In the genomic region with DNA sequence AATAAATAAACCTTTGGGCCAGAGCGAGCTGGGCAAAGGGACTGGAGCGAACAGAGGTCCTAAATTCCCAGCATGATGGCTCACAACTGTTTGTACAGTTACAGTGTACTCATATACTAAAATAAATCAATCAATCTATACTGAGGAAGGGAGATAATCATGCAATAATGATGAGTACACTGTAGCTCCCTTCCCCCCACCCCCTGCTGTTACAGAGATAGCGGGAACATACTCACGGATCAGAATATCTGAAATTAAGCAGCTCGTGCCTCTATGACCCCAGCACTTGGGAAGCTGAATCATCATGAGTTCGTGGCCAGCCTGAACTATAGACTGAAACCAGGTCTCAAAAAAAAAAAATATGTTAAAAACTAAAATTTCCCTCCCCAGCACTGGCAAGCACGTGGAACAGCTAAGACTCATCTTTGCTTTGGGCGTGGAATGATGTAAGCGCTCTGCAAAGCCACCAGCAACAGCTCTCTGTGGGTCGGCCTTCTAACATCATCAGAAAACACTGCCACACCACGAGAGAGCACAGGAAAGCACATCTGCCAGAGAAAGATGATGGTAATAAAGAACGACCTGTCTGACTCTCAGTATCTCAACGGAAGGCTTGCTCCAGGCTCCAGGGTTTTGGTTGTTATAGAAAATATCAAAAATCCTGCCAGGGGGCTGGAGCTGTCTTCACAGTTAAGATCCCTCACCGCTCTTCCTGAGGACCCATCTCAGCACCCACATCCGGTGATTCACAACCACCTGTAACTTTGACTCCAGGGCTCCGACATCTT, we compare ENCODE assay signal across 14 mouse cellular contexts. TPM values are rescaled to one million over a fixed set of nuclear protein-coding genes. Genes with fewer than 3 reads are reported as not detected.
DNase-seq lines count a peak whose midpoint lies in the region; ATAC-seq and TF ChIP-seq lines count a peak whose summit lies in the region.
"Had no signal": no experiment of that assay in that cellular context is flagged by ENCODE, and none has a peak within 500 bp of the region (broad histone marks: within the 10 kb centered on the region; RNA-seq: fewer than 3 reads in every experiment).

No protein-coding gene starts in this region.

- H3K27ac ChIP-seq in thymus, adult 2 months (ENCODE audit: control insufficient read depth, insufficient read depth, low read length), result peak overlapping the region; percentile 94
- H3K27ac ChIP-seq in hindbrain, embryonic 11.5 days (ENCODE audit: low read depth, low read length), result no peak overlapping the region
- H3K27ac ChIP-seq: hindbrain, embryonic 15.5 days; limb, embryonic 13.5 days; midbrain, embryonic 10.5 days had no signal

- 32% methylated on average over 16 of the region's 16 CpGs for WGBS in thymus, adult 2 months
- 87% methylated on average over 16 of the region's 16 CpGs for WGBS in hindbrain, embryonic 11.5 days

- no peak overlapping the region for H3K9ac ChIP-seq in hindbrain, embryonic 11.5 days (ENCODE audit: low read depth, low read length)
- H3K9ac ChIP-seq: hindbrain, embryonic 15.5 days; limb, embryonic 13.5 days had no signal

- peaks cover 33% of the 10 kb centered on the region for H3K4me1 ChIP-seq in thymus, adult 2 months (replicated peaks; ENCODE audit: control insufficient read depth, insufficient read depth, low read length)
- H3K4me1 ChIP-seq in hindbrain, embryonic 11.5 days (replicated peaks; ENCODE audit: control insufficient read depth, insufficient read depth, low read length), result no peaks in the 10 kb centered on the region
- H3K4me1 ChIP-seq: limb, embryonic 13.5 days had no signal

- no peak for TF ChIP-seq CTCF in thymus, adult 2 months (IDR thresholded peaks at IDR 0.05; ENCODE audit: borderline replicate concordance, control insufficient read depth, extremely low read depth, insufficient read depth, low read length, poor library complexity)

- peak; percentile 49 for ATAC-seq in inflammation-experienced regulatory T-cells, adult 6 months
- ATAC-seq in megakaryocyte-erythroid progenitor cell, adult 5-6 weeks (replicated peaks; ENCODE audit: low FRiP score, low TSS enrichment, poor library complexity, severe bottlenecking), result peak; percentile 67
- ATAC-seq in hindbrain, embryonic 11.5 days (ENCODE audit: low FRiP score), result no peak

- 0 out of 2 replicates have a peak overlapping the region, but pooled peaks have one; percentile 1 for H3K4me3 ChIP-seq in thymus, adult 2 months (ENCODE audit: control insufficient read depth, insufficient read depth, low read length)
- H3K4me3 ChIP-seq in hindbrain, embryonic 11.5 days (ENCODE audit: low read depth, low read length), result no peak overlapping the region
- H3K4me3 ChIP-seq: hindbrain, embryonic 15.5 days; limb, embryonic 13.5 days; midbrain, embryonic 10.5 days had no signal

- H3K36me3 ChIP-seq in thymus, adult 2 months (ENCODE audit: control insufficient read depth, insufficient read depth, low read length), result no peaks in the 10 kb centered on the region
- no peaks in the 10 kb centered on the region for H3K36me3 ChIP-seq in hindbrain, embryonic 11.5 days (ENCODE audit: control insufficient read depth, insufficient read depth, low read length)
- H3K36me3 ChIP-seq: hindbrain, embryonic 15.5 days; limb, embryonic 13.5 days; midbrain, embryonic 10.5 days had no signal

- H3K4me2 ChIP-seq in hindbrain, embryonic 11.5 days (replicated peaks; ENCODE audit: low read depth, low read length), result no peak overlapping the region
- H3K4me2 ChIP-seq: hindbrain, embryonic 15.5 days; limb, embryonic 13.5 days had no signal

- no peaks in the 10 kb centered on the region for H3K9me3 ChIP-seq in hindbrain, embryonic 11.5 days (ENCODE audit: control insufficient read depth, low read length)
- H3K9me3 ChIP-seq: hindbrain, embryonic 15.5 days; limb, embryonic 13.5 days; midbrain, embryonic 10.5 days had no signal

- no peaks in the 10 kb centered on the region for H3K27me3 ChIP-seq in thymus, adult 2 months (ENCODE audit: control insufficient read depth, insufficient read depth, low read length)
- H3K27me3 ChIP-seq in hindbrain, embryonic 11.5 days (ENCODE audit: control insufficient read depth, insufficient read depth, low read length), result no peaks in the 10 kb centered on the region
- H3K27me3 ChIP-seq: hindbrain, embryonic 15.5 days; limb, embryonic 13.5 days had no signal

- no peak for TF ChIP-seq POLR2A in thymus, adult 2 months (IDR thresholded peaks at IDR 0.05; ENCODE audit: control insufficient read depth, extremely low read depth, insufficient read depth, low read length, poor library complexity)

- DNase-seq in thymus, adult 2 months, result no peak
- no peak for DNase-seq in thymus, adult 18-20 months
- no peak for DNase-seq in hindbrain, embryonic 11.5 days (ENCODE audit: low spot score)
- no peak for DNase-seq in right cerebral cortex, adult 2 months (ENCODE audit: low spot score in 2 of 2)
- no peak for DNase-seq in heart, adult 8-10 months (ENCODE audit: low spot score)
- DNase-seq in urinary bladder, adult 2 months (ENCODE audit: low spot score), result no peak
- DNase-seq: kidney, adult 8-10 months; kidney, postnatal 4 days; lung, postnatal 10 days had no signal

RNA-seq across cellular contexts. Expression of gene Sema4d, which starts 6.4 kb away (rescaled TPM):
- 156 and 182 TPM in 2 replicates for polyA plus RNA-seq in thymus, adult 2 months (2012; rRNA removed)
- 100 to 1,000 TPM; 111 to 154 (median 126) TPM for polyA plus RNA-seq in inflammation-experienced regulatory T-cells, adult 6 months (2017; shearing (Covaris generic))
- 38.5 and 38.8 TPM in 2 replicates for total RNA-seq in megakaryocyte-erythroid progenitor cell, adult 5-6 weeks (2014; fragmentation: Nextera tagmentation)
- total RNA-seq in megakaryocyte-erythroid progenitor cell, adult 5-6 weeks (2017), result 16.0 and 18.0 TPM in 2 replicates
- polyA plus RNA-seq in hindbrain, embryonic 11.5 days (2014; fragmentation: Nextera tagmentation; extraction: Ambion mirVana), result 3.9 and 5.2 TPM in 2 replicates
- 10 to 100 TPM; 56.5 to 72.3 (median 68.6) TPM for total RNA-seq in heart, adult 8-10 months (2022)
- 6.1 and 8.1 TPM in 2 replicates for polyA plus RNA-seq in urinary bladder, adult 2 months (2012; rRNA removed)

RNA-seq across cellular contexts. Expression of gene Gadd45g, which starts 46.5 kb away (rescaled TPM):
- 15.0 and 16.2 TPM in 2 replicates for polyA plus RNA-seq in thymus, adult 2 months (2012; rRNA removed)
- polyA plus RNA-seq in inflammation-experienced regulatory T-cells, adult 6 months (2017; shearing (Covaris generic)), result 10 to 100 TPM; 12.4 to 28.7 (median 19.4) TPM
- total RNA-seq in megakaryocyte-erythroid progenitor cell, adult 5-6 weeks (2014; fragmentation: Nextera tagmentation), result 3.4 and 6.4 TPM in 2 replicates
- total RNA-seq in megakaryocyte-erythroid progenitor cell, adult 5-6 weeks (2017), result 11.5 and 12.9 TPM in 2 replicates
- polyA plus RNA-seq in hindbrain, embryonic 11.5 days (2014; fragmentation: Nextera tagmentation; extraction: Ambion mirVana), result 174 and 179 TPM in 2 replicates
- total RNA-seq in heart, adult 8-10 months (2022), result 10 to 100 TPM in 2 of 4 experiments, 1 to 10 TPM in 2; 8.6 to 18.9 (median 10.7) TPM
- polyA plus RNA-seq in urinary bladder, adult 2 months (2012; rRNA removed), result 68.6 and 122 TPM in 2 replicates

Comparison
In these comparisons a context has a peak if more than half of its experiments do, and no peak if none do; other contexts are left out.
1. RNA of gene Sema4d, which starts 6.4 kb away (polyA plus RNA-seq): 156 to 182 TPM in thymus, adult 2 months and 111 to 154 TPM in inflammation-experienced regulatory T-cells, adult 6 months; 6.1 to 8.1 TPM in urinary bladder, adult 2 months and 3.9 to 5.2 TPM in hindbrain, embryonic 11.5 days; every median in the first group is over 10 times any median in the second.